Mouse (Mus musculus) thymus, postnatal 36 days (tissue): ENCODE measurements around the gene Sostdc1.

Experiments used
- DNase-seq, 2 experiments: peaks; one replicate each; pipeline ENCODE4 v3.0.0; 2022; ENCODE audit warnings: mixed read lengths in 2 of 2

The Sostdc1 gene

GRCm38 (mm10) chr12:36313916-36314315, at the start of gene Sostdc1:
Gene Sostdc1 (plus strand): TSS chr12:36314139.
- no peak for DNase-seq

- DNase-seq = no peak
Observed at GRCm38 (mm10) chr12:36267670-36268246, 46.2 kb upstream of the Sostdc1 start.

GRCm38 (mm10) chr12:36274823-36275222, 39.1 kb upstream of the Sostdc1 start:
- no peak for DNase-seq

- DNase-seq = no peak
Observed at GRCm38 (mm10) chr12:36289634-36290033, 24.3 kb upstream of the Sostdc1 start.

- no peak for DNase-seq
Observed at GRCm38 (mm10) chr12:36290465-36290864, 23.5 kb upstream of the Sostdc1 start.

GRCm38 (mm10) chr12:36291346-36291745, 22.6 kb upstream of the Sostdc1 start:
- no peak for DNase-seq

- no peak for DNase-seq
Observed at GRCm38 (mm10) chr12:36302326-36302725, 11.6 kb upstream of the Sostdc1 start.

- DNase-seq = no peak
Observed at GRCm38 (mm10) chr12:36302905-36303642, 10.9 kb upstream of the Sostdc1 start.

- no peak for DNase-seq
Observed at GRCm38 (mm10) chr12:36308737-36309420, 5.1 kb upstream of the Sostdc1 start.

GRCm38 (mm10) chr12:36313015-36313414, 924 bp upstream of the Sostdc1 start:
- no peak for DNase-seq

- no peak for DNase-seq
Observed at GRCm38 (mm10) chr12:36314446-36314845, 507 bp downstream of the Sostdc1 start.

- DNase-seq = no peak
Observed at GRCm38 (mm10) chr12:36315527-36315926, 1.6 kb downstream of the Sostdc1 start.

GRCm38 (mm10) chr12:36316056-36316455, 2.1 kb downstream of the Sostdc1 start:
- DNase-seq = no peak

GRCm38 (mm10) chr12:36317036-36317819, 3.3 kb downstream of the Sostdc1 start:
- peak; percentile 23 to 31 for DNase-seq

- no peak for DNase-seq
Observed at GRCm38 (mm10) chr12:36317820-36318135, 3.8 kb downstream of the Sostdc1 start.

GRCm38 (mm10) chr12:36326101-36326521, 12.2 kb downstream of the Sostdc1 start:
- DNase-seq = no peak

- no peak for DNase-seq
Observed at GRCm38 (mm10) chr12:36332676-36333075, 18.7 kb downstream of the Sostdc1 start.

- no peak for DNase-seq
Observed at GRCm38 (mm10) chr12:36333837-36334281, 19.9 kb downstream of the Sostdc1 start.

GRCm38 (mm10) chr12:36344131-36344530, 30.2 kb downstream of the Sostdc1 start:
- no peak for DNase-seq

GRCm38 (mm10) chr12:36360064-36360463, 46.1 kb downstream of the Sostdc1 start:
- no peak for DNase-seq

GRCm38 (mm10) chr12:36360693-36361092, 46.8 kb downstream of the Sostdc1 start:
- DNase-seq = no peak

GRCm38 (mm10) chr12:36364013-36364412, 50.1 kb downstream of the Sostdc1 start:
- DNase-seq = no peak
